Mouse (Mus musculus): ENCODE measurements around the gene Fthl17c. TPM values are rescaled to one million over a fixed set of nuclear protein-coding genes. Genes with fewer than 3 reads are reported as not detected.
A peak's percentile ranks its signal among the peaks of the same experiment; 100 is the strongest.
"Not testable (repeated sequence)": the region's sequence is repeated elsewhere in the genome, so short reads cannot be mapped to it uniquely, and the experiment has no call there.

The Fthl17c gene
- not detected in 2 replicates for polyA plus RNA-seq (2012; rRNA removed)

GRCm38 (mm10) chrX:8976459-8976858, at the start of gene Fthl17c:
Gene Fthl17c, minus strand, starts transcription at chrX:8976559.
- not testable (repeated sequence) for DNase-seq (ENCODE audit: low spot score)

DNA sequence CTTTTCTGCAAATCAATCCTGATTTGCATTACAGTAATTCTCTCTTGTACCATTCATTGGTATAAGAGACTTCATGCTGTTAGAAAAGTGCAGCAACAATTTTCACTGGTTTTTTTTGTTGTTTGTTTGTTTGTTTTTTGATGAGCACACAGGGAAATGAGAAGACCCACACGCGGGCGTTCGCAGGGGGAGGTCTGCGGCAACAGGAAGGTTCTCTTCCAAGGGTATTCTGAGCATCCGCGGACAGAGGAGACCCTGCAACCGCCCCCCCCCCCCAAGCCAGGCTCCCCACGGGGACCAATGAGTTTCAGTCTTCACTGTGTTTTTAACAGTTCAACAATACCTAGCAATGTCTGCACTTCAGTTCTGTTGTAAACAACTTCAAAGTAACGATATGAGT, 43.1 kb upstream of the Fthl17c start:
- DNase-seq (ENCODE audit: low spot score): no peak

DNA sequence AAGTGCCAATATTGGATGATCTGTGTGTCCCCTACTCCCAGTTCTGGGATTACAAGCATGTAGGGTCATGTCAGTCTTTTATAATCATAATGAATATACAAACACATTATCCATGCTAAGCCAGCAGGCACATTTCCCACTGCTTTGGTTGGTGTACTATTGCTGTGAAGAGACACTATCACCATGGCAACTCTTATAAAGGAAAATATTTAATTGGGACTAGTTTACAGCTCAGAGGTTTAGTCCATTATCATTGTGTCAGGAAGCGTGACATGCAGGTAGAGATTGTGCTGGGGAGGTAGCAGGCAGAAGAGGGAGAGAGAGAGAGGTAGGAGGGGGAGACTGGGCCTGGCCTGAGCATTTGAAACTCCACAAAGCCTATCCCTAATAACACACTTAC, 39.7 kb upstream of the Fthl17c start:
- no peak for DNase-seq (ENCODE audit: low spot score)

DNA sequence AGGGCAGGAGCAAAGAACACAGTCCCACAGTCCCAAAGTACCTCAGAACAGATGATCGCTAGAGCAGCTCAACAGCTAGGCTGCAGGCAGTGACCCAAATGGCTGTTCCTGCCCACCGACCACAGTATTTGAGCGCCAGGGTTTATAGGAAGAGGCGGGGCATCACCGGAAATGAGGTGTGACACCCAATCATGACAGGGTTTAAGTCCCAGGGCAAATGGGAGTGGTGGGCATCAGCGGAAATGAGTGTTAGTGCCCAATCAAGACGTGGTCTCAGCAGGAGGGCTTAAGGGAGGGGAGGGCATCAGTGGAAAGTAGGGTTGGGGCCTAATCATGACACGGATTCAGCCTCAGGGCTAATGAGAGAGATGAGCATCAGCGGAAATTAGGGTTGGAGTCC, 10.3 kb upstream of the Fthl17c start, which contains the start of gene Fthl17d:
Gene Fthl17d, minus strand, starts transcription at position 101 of the 400 bp plus-strand sequence.
- DNase-seq (ENCODE audit: low spot score): not testable (repeated sequence)

DNA sequence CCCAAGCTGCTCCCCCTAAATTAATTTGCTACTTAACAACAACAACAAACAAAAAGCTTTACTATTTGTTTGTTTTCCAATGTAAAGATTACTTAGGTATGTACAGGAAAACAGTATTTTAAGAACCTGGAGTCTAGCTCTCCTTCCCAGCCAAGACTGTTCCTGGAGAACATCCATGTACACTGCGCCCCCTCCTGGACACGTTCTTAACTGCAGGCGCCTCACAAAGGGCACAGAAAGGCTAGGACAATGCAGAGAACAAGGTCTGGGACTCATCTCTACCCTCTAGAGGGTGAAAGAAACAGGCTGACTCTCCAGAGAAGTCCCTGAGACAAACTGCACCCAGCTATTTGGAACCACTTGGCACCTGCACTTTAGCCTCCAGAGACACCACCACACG, 11.7 kb downstream of the Fthl17c start:
- not testable (repeated sequence) for DNase-seq (ENCODE audit: low spot score)

- not testable (repeated sequence) for DNase-seq (ENCODE audit: low spot score)
Measured at GRCm38 (mm10) chrX:8962875-8963274, 13.5 kb downstream of the Fthl17c start, which contains the start of gene Fthl17b. Gene Fthl17b, minus strand, starts transcription at chrX:8962975.

DNA sequence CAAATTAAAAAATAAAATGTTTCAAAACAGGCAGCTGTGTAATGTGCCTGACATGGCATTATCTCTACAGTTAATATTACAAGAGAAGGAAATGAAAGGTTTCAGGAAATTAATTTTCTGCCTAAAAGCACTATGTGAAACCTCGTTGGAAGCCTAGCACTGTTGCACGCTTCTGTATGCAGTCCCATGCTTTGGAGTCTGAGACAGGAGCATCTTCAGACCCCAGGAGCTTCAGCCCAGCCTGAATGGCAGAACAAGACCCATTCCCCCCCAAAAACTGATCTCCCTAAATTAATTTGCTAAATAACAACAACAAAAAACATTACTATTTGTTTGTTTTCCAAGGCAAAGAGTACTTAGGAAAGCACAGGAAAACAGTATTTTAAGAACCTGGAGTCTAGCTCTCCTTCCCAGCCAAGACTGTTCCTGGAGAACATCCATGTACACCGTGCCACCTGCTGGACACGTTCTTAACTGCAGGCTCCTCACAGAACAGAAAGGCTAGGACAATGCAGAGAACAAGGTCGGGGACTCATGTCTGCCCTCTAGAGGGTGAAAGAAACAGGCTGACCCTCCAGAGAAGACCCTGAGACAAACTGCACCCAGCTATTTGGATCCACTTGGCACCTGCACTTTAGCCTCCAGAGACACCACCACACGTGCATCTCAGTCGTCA, 28.1 kb downstream of the Fthl17c start:
- DNase-seq (ENCODE audit: low spot score): peak; percentile 50

- DNase-seq (ENCODE audit: low spot score): no peak
Measured at GRCm38 (mm10) chrX:8944041-8944440, 32.3 kb downstream of the Fthl17c start.

DNA sequence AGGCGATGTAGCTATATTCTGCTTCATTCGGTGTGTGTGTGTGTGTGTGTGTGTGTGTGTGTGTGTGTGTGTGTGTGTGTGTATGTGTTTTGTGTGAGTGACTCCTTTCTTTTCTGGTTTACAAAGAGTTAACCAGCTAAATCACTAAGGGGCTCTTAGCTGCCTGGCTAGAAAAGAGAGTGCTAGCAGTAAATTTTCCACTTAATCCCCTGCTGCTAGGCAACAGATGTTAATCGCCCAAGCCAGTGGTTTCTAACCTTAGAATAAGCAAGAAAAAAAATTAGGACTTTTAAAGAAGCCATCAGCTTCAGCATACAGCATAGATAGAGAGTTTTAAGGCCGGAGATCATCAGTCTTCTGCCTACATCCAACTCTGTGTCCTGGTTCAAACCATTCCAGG, 49.1 kb downstream of the Fthl17c start:
- no peak for DNase-seq (ENCODE audit: low spot score)

Other genes with a start within 250 kb of the Fthl17c start
- not detected in 2 replicates for gene Ssx9, start 228.1 kb downstream of the Fthl17c start, polyA plus RNA-seq (2012; rRNA removed)
- gene Ssxb5, start 172.9 kb downstream of the Fthl17c start, polyA plus RNA-seq (2012; rRNA removed): not detected in 2 replicates
- gene Gm6592, start 132.6 kb downstream of the Fthl17c start, polyA plus RNA-seq (2012; rRNA removed): not detected in 2 replicates
- not detected in 2 replicates for gene Gm5751, start 102.3 kb downstream of the Fthl17c start, polyA plus RNA-seq (2012; rRNA removed)
- gene B630019K06Rik, start 84.2 kb downstream of the Fthl17c start, polyA plus RNA-seq (2012; rRNA removed): 2.1 and 2.2 TPM in 2 replicates
- not detected in 2 replicates for gene Fthl17b, start 13.6 kb downstream of the Fthl17c start, polyA plus RNA-seq (2012; rRNA removed)
- gene Fthl17d, start 10.2 kb upstream of the Fthl17c start, polyA plus RNA-seq (2012; rRNA removed): not detected in 2 replicates
- gene Fthl17e, start 56.9 kb upstream of the Fthl17c start, polyA plus RNA-seq (2012; rRNA removed): not detected in 2 replicates
- not detected in 2 replicates for gene Fthl17f, start 86.5 kb upstream of the Fthl17c start, polyA plus RNA-seq (2012; rRNA removed)
- not detected in 2 replicates for gene 4930402K13Rik, start 128.0 kb upstream of the Fthl17c start, polyA plus RNA-seq (2012; rRNA removed)
- 3.4 and 3.5 TPM in 2 replicates for gene Lancl3, start 223.3 kb upstream of the Fthl17c start, polyA plus RNA-seq (2012; rRNA removed)

Measured in urinary bladder, adult 2 months (tissue).